Mouse (Mus musculus): Measurements from ENCODE around the gene Bmp2k. TPM values are rescaled to one million over a fixed set of nuclear protein-coding genes. Genes with fewer than 3 reads are reported as not detected.

Gene Bmp2k
- total RNA-seq, 2 experiments from 2014 or later, result 15.5 to 16.8 TPM

- no peak for DNase-seq (ENCODE audit: low spot score in 2 of 2)
These were observed 95.5 kb downstream of the Bmp2k start for GRCm38 (mm10) chr5:97092970-97093369.

- no peak for DNase-seq (ENCODE audit: low spot score in 2 of 2)
These were observed 97.8 kb downstream of the Bmp2k start for GRCm38 (mm10) chr5:97095335-97095734.

- DNase-seq (ENCODE audit: low spot score in 2 of 2), result no peak
These were observed 100.1 kb downstream of the Bmp2k start for GRCm38 (mm10) chr5:97097631-97098041.

- no peak for DNase-seq (ENCODE audit: low spot score in 2 of 2)
These were observed 102.5 kb downstream of the Bmp2k start for GRCm38 (mm10) chr5:97099954-97100353.

DNA sequence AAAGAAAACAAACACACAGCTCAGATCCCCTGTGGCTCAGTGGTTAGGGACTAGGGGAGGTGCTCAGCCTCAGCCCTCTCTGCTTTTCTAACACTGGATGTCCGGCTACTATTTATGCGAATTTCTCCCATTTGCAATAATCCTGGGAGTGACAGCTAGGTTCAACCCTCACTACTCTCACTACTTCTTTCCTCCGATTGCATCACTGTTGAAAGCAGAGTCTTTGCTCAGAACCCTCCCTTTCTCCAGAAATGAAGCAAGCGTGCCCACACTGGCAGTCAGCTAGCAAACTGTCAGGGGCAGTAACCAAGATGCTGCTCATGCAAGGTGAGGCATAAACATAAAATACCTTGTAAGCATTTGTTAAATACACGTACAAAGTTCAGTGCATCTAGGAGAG is 110.8 kb downstream of the Bmp2k start:
- no peak for DNase-seq (ENCODE audit: low spot score in 2 of 2)

- DNase-seq (ENCODE audit: low spot score in 2 of 2), result no peak
These were observed 112.6 kb downstream of the Bmp2k start for GRCm38 (mm10) chr5:97110133-97110532.

DNA sequence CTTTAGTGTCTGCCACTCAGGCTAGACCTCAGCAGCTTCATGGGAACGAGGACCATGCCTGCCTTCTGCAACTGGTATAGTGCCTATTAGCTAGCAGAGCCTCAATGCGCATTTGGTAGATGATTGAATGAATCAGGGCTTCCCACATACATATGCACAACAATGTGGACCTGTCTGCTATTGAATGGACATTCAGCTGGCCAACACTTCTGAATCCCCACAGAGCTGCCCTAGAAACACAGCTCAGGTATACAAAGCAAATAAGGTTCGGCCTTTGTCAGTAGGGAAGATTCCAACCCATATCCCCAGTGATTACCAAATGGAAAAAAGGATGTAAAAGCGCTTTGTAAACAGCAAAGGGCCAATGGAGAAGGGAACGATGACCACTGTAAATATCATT is 113.2 kb downstream of the Bmp2k start:
- no peak for DNase-seq (ENCODE audit: low spot score in 2 of 2)

- peak; percentile 89 to 94 for DNase-seq (ENCODE audit: low spot score in 2 of 2)
These were observed 113.9 kb downstream of the Bmp2k start, which contains the start of gene Paqr3 for GRCm38 (mm10) chr5:97111207-97111910. Gene Paqr3, minus strand, starts transcription at chr5:97111596.

- DNase-seq (ENCODE audit: low spot score in 2 of 2), result no peak
These were observed 127.5 kb downstream of the Bmp2k start for GRCm38 (mm10) chr5:97124977-97125376.

DNA sequence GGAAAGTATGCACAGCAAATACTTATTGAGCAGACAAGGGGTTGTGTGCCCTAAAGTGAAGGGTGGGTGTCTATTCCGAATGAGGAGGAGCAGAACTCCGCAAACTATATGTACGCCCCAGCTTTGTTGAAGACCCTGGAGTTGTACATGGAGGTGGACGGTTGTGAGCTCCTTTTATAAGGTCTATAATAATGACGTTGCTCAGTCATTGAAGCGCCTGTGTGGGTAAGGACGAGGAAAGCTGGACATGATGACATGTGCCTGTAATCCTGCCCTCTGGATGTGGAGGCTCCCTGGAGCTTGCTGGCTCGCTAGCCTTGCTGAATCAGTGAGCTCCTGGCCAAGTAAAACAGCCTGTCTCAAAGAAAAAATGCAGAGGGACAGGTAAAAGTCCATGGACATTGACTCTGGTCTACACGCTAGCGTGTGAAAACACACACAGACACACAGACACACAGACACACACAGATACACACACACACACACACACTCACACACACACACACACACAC is 128.0 kb downstream of the Bmp2k start:
- no peak for DNase-seq (ENCODE audit: low spot score in 2 of 2)

- DNase-seq (ENCODE audit: low spot score in 2 of 2), result peak in 1 of 2 experiments; percentile 35
These were observed 128.5 kb downstream of the Bmp2k start for GRCm38 (mm10) chr5:97126005-97126404.

- no peak for DNase-seq (ENCODE audit: low spot score in 2 of 2)
These were observed 129.8 kb downstream of the Bmp2k start for GRCm38 (mm10) chr5:97127284-97127683.

DNA sequence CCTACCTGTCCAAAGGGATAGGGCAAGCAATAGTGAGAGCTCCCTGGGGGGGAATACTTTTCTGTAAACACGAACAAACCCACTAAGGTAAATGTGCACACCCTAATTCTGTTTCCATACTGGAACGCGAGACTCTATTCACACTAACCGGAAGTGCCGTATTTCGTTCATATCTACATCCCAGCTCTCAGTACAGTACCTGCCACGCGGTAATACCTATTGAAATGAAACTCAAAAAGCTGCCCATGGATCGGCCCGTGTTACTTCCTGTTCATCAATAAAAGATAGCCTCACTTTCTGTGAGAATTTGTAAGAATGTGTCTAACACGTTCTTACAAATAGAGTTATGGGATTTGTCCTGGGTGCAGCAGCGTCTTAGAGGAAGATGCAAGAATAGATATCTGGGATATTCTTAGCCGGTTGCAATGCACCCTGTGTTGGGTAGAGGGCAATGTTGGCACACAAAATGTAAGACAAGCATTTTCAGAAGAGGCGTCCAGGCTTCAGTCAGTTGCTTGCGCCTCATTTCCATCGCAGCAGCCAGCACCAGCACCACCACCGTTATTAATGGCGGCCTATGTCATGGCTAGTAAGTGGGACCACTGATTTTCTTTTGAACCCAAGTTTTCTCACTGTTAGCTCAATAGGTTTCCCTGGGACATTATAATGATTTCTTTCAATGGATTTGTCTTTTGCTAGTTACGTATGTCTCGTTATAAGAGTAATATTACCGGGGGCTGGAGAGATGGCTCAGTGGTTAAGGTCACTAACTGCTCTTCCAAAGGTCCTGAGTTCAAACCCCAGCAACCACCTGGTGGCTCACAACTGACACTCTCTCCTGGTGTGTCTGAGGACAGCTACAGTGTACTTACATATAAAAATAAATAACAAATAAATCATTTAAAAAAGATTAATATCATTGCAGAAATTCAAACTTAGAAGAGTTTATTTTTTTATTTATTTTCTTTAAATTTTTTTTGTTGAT is 131.0 kb downstream of the Bmp2k start:
- peak; percentile 19 to 51 for DNase-seq (ENCODE audit: low spot score in 2 of 2)

- DNase-seq (ENCODE audit: low spot score in 2 of 2), result no peak
These were observed 132.1 kb downstream of the Bmp2k start for GRCm38 (mm10) chr5:97129589-97129988.

DNA sequence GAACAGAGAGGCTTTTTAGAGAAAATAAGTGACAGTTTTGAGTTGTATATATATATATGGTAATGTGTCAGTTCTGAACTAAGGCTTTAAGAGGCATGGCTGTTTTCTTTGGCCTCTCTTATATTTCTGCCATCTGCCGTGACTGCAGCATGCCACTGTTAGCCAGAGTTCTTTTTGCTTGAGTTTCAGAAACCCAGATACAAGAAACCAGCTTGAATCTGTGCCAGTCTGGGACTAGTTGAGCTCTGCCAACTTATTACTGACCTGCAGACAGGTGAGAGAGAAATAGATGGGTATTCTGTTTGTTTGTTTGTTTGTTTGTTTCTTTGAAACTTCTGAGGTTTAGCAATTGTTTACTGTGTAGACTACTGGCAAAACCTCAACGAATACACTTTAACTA is 137.8 kb downstream of the Bmp2k start:
- no peak for DNase-seq (ENCODE audit: low spot score in 2 of 2)

Other genes starting within 250 kb of the Bmp2k start
- gene Anxa3, start 204.3 kb upstream of the Bmp2k start, total RNA-seq (2021), result 10 to 100 TPM; 38.2 to 43.0 TPM
- gene Paqr3, start 113.9 kb downstream of the Bmp2k start, total RNA-seq (2021), result 1 to 10 TPM; 3.4 to 3.5 TPM

Data from gastrocnemius, postnatal 4 days (tissue).